8 mouse cellular contexts compared by ENCODE assay signal in the genomic region with DNA sequence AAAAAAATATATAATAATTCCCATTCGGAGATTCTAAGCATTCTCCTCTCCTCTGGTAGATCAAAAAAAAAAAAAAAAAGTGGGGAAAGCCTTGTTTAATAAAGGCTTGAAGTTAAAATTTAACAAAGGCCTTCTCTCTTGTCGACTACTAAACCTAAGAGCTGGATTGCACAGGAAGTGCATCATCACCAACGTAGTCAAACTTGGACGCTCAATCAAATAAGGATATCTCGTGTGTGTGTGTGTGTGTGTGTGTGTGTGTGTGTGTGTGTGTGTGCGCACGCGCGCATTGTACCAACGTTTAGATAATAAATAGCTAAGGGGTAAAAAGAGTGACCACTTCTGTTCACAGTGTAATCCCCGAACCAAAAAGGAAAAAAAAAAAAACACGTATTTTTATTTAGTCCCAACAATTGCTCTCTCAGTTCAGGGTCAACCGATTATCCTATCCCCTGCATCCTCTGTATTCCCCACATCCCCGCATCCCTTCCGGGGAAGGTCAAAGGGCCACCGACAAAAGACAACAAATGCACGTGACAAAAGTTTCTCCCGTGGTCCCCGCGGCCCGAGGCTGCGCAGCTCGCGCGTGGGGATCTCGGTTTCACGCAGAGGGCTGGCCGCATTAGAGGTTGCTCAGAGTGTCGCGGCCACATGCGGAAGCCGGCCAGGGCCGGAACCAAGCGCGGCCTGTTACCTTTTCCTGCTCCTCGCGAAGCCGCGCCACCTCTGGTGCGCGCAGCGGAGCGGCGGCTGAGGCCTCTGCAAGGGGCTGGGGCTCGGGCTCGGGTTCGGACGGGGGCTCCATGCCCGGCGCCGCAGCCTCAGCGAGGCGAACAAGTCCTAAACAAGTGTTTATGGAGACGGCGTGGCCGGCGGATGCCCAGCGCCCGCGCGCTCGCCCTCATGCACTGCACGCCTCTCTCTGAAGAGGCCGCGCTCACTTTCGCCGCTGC. TPM values are rescaled to one million over a fixed set of nuclear protein-coding genes. Genes with fewer than 3 reads are reported as not detected.
DNase-seq lines count a peak whose midpoint lies in the region; ATAC-seq and TF ChIP-seq lines count a peak whose summit lies in the region.

No protein-coding gene starts in this region.

- peaks cover 46% of the 10 kb centered on the region for H3K79me2 ChIP-seq in macrophage (ENCODE audit: inconsistent target)

- H3K27me3 ChIP-seq in hindbrain, postnatal 0 days (ENCODE audit: insufficient read depth, low read length): no peaks in the 10 kb centered on the region

- intact Hi-C loops in gastrocnemius, adult 2 months (cut with DNase I): loop anchor here (1.0 to 2.0 kb wide), 2 partner anchors 40 to 67 kb away; no protein-coding TSS in a partner anchor
- intact Hi-C loops in left cerebral cortex, adult 2 months (cut with DNase I): loop anchor here (2.0 kb wide), 1 partner anchor 42 kb away; no protein-coding TSS in a partner anchor

- H3K9ac ChIP-seq in hindbrain, postnatal 0 days (replicated peaks; ENCODE audit: low read length): peak overlapping the region; percentile 67

- peak; percentile 66 for ATAC-seq in common myeloid progenitor, adult 5-6 weeks (replicated peaks; ENCODE audit: low read depth, poor library complexity, severe bottlenecking)
- ATAC-seq in hindbrain, postnatal 0 days: peak; percentile 85

- no peaks in the 10 kb centered on the region for H3K9me3 ChIP-seq in hindbrain, postnatal 0 days (ENCODE audit: low read length)

- H3K36me3 ChIP-seq in hindbrain, postnatal 0 days (ENCODE audit: insufficient read depth, low read length): no peaks in the 10 kb centered on the region
- no peaks in the 10 kb centered on the region for H3K36me3 ChIP-seq in macrophage (ENCODE audit: inconsistent target)

- under 1% methylated on average over 63 of the region's 67 CpGs for WGBS in hindbrain, postnatal 0 days
- under 1% methylated on average over 60 of the region's 67 CpGs for WGBS in macrophage (ENCODE audit: missing documents)

- H3K27ac ChIP-seq in gastrocnemius, adult 2 months: peak overlapping the region; percentile 98
- H3K27ac ChIP-seq in hindbrain, postnatal 0 days: peak overlapping the region; percentile 84
- peak overlapping the region; percentile 90 for H3K27ac ChIP-seq in left cerebral cortex, adult 2 months
- H3K27ac ChIP-seq in macrophage: no peak overlapping the region

- TF ChIP-seq CTCF in gastrocnemius, adult 2 months (IDR thresholded peaks at IDR 0.05): peak; percentile 15
- TF ChIP-seq CTCF in hindbrain, postnatal 0 days (IDR thresholded peaks at IDR 0.05; ENCODE audit: low read depth): no peak
- no peak; the same call in 1 of the 2 replicates for TF ChIP-seq CTCF in left cerebral cortex, adult 2 months (IDR thresholded peaks at IDR 0.05)

- peak; percentile 40 for DNase-seq in WW6 (ENCODE audit: low read depth, low spot score)
- peak; percentile 82 for DNase-seq in gastrocnemius, adult 2 months
- peak; percentile 75 for DNase-seq in hindbrain, postnatal 0 days (ENCODE audit: low spot score)
- DNase-seq in left cerebral cortex, adult 2 months (ENCODE audit: extremely low spot score in 1 of 2, low spot score in 2 of 2): peak; percentile 63 to 67
- peak; percentile 41 for DNase-seq in retina, postnatal 7 days (ENCODE audit: low read depth, low spot score)
- peak; percentile 36 to 86 for DNase-seq in urinary bladder, adult 18-20 months (ENCODE audit: low spot score in 2 of 2)

- H3K4me2 ChIP-seq in hindbrain, postnatal 0 days (ENCODE audit: low read depth, low read length): peak overlapping the region; percentile 61

- no peaks in the 10 kb centered on the region for H3K4me1 ChIP-seq in hindbrain, postnatal 0 days (ENCODE audit: insufficient read depth, low read length)

- peak overlapping the region; percentile 98 for H3K4me3 ChIP-seq in gastrocnemius, adult 2 months
- H3K4me3 ChIP-seq in hindbrain, postnatal 0 days (ENCODE audit: low read length): peak overlapping the region; percentile 82
- H3K4me3 ChIP-seq in left cerebral cortex, adult 2 months: peak overlapping the region; percentile 76
- peak overlapping the region; percentile 43 for H3K4me3 ChIP-seq in macrophage (ENCODE audit: inconsistent target)

RNA-seq across cellular contexts. Expression of a gene that starts 4.7 kb away (rescaled TPM):
- total RNA-seq in common myeloid progenitor, adult 5-6 weeks (2017): 70.1 and 89.7 TPM in 2 replicates
- total RNA-seq in gastrocnemius, adult 2 months (2021): 10 to 100 TPM; 23.5 to 30.6 TPM
- 28.0 and 29.1 TPM in 2 replicates for total RNA-seq in hindbrain, postnatal 0 days (2014; rRNA removed)
- polyA plus RNA-seq in hindbrain, postnatal 0 days (2015; fragmentation: Nextera tagmentation; extraction: Ambion mirVana): 37.2 and 38.3 TPM in 2 replicates
- total RNA-seq in left cerebral cortex, adult 2 months (2021): 10 to 100 TPM; 39.2 to 51.4 TPM
- 10 to 100 TPM in 21 of 26 experiments, 1 to 10 TPM in 5; 3.4 to 59.3 (median 39.3) TPM for total RNA-seq in macrophage (2018; cell fraction: chromatin; rRNA removed)
- 10 to 100 TPM; 12.7 to 23.2 (median 17.8) TPM for total RNA-seq in macrophage (2018; cell fraction: cytosol; rRNA removed)
- total RNA-seq in macrophage (2018; cell fraction: nucleus; rRNA removed): 10 to 100 TPM in 20 of 26 experiments, 1 to 10 TPM in 6; 5.3 to 46.9 (median 24.0) TPM
- polyA plus RNA-seq in macrophage (2018): 12.3 to 23.6 TPM (median 20.9 TPM) in 3 replicates

Comparison
In these comparisons a context has a peak if more than half of its experiments do, and no peak if none do; other contexts are left out.
1. H3K4me3 ChIP-seq: peak in every context shown above with its lines; median percentile 98 in gastrocnemius, adult 2 months; 82 in hindbrain, postnatal 0 days; 76 in left cerebral cortex, adult 2 months; 43 in macrophage.